In genomic region chr6:91111141-91111953, GRCm38 (mm10) we compare ENCODE assay signal across 10 mouse cellular contexts. TPM values are rescaled to one million over a fixed set of nuclear protein-coding genes. Genes with fewer than 3 reads are reported as not detected.
A peak's percentile ranks its signal among the peaks of the same experiment; 100 is the strongest.
DNase-seq lines count a peak whose midpoint lies in the region; ATAC-seq and TF ChIP-seq lines count a peak whose summit lies in the region.
"Had no signal": no experiment of that assay in that cellular context is flagged by ENCODE, and none has a peak within 500 bp of the region (broad histone marks: within the 10 kb centered on the region; RNA-seq: fewer than 3 reads in every experiment).

No protein-coding gene starts in this region.

- H3K9me3 ChIP-seq in liver, embryonic 14.5 days (ENCODE audit: control insufficient read depth, low read length) = no peaks in the 10 kb centered on the region
- no peaks in the 10 kb centered on the region for H3K9me3 ChIP-seq in hindbrain, embryonic 13.5 days
- H3K9me3 ChIP-seq: heart, embryonic 15.5 days had no signal

- peak overlapping the region; percentile 35 for H3K4me2 ChIP-seq in liver, embryonic 14.5 days (ENCODE audit: low read depth)
- H3K4me2 ChIP-seq in hindbrain, embryonic 13.5 days = no peak overlapping the region
- H3K4me2 ChIP-seq: heart, embryonic 15.5 days had no signal

- peaks cover 8% of the 10 kb centered on the region for H3K36me3 ChIP-seq in liver, embryonic 14.5 days (replicated peaks; ENCODE audit: control insufficient read depth, insufficient read depth, low read depth)
- no peaks in the 10 kb centered on the region for H3K36me3 ChIP-seq in splenic B cell, adult 2 months (ENCODE audit: control insufficient read depth, insufficient read depth, low read length, poor library complexity, severe bottlenecking)
- no peaks in the 10 kb centered on the region for H3K36me3 ChIP-seq in hindbrain, embryonic 13.5 days
- H3K36me3 ChIP-seq: heart, embryonic 15.5 days had no signal

- H3K9ac ChIP-seq in liver, embryonic 14.5 days (replicated peaks) = peak overlapping the region; percentile 37; the same call in 1 of the 2 replicates
- no peak overlapping the region for H3K9ac ChIP-seq in hindbrain, embryonic 13.5 days
- H3K9ac ChIP-seq: heart, embryonic 15.5 days had no signal

- intact Hi-C loops in left cerebral cortex, postnatal 10 days (cut with DNase I) = no loop called here

- peak overlapping the region; percentile 33 for H3K27ac ChIP-seq in liver, embryonic 14.5 days
- no peak overlapping the region for H3K27ac ChIP-seq in hindbrain, embryonic 13.5 days
- H3K27ac ChIP-seq: heart, embryonic 15.5 days had no signal

- no peak for TF ChIP-seq CTCF in liver, embryonic 14.5 days (IDR thresholded peaks at IDR 0.05; ENCODE audit: low read depth)

- no peaks in the 10 kb centered on the region for H3K27me3 ChIP-seq in liver, embryonic 14.5 days (ENCODE audit: control insufficient read depth, insufficient read depth, low read length)
- no peaks in the 10 kb centered on the region for H3K27me3 ChIP-seq in splenic B cell, adult 2 months (ENCODE audit: control insufficient read depth, insufficient read depth, low read length, poor library complexity, severe bottlenecking)
- no peaks in the 10 kb centered on the region for H3K27me3 ChIP-seq in hindbrain, embryonic 13.5 days
- H3K27me3 ChIP-seq: heart, embryonic 15.5 days had no signal

- no peak for ATAC-seq in liver, embryonic 14.5 days (ENCODE audit: insufficient read depth)
- no peak for ATAC-seq in hindbrain, embryonic 13.5 days (ENCODE audit: low FRiP score)
- ATAC-seq: intestine, embryonic 16.5 days had no signal

- no peak for TF ChIP-seq EP300 in liver, embryonic 14.5 days (IDR thresholded peaks at IDR 0.05; ENCODE audit: low read depth)

- 47% methylated on average over 10 of the region's 10 CpGs for WGBS in liver, embryonic 14.5 days (ENCODE audit: insufficient replicate concordance)
- 92% methylated on average over 10 of the region's 10 CpGs for WGBS in hindbrain, embryonic 13.5 days

- H3K4me3 ChIP-seq in liver, embryonic 14.5 days (ENCODE audit: insufficient read depth in 1 of 2, low read depth in 2 of 2, low read length in 2 of 2) = no peak overlapping the region
- no peak overlapping the region for H3K4me3 ChIP-seq in hindbrain, embryonic 13.5 days
- H3K4me3 ChIP-seq: heart, embryonic 15.5 days had no signal

- peak; percentile 33 for DNase-seq in lung, postnatal 36 days
- DNase-seq in lung, postnatal 10 days = no peak
- peak; percentile 40 for DNase-seq in R1 (ENCODE audit: low read depth, low spot score)
- no peak for DNase-seq in liver, embryonic 14.5 days (ENCODE audit: low read depth in 3 of 3, low spot score in 3 of 3)
- peak; percentile 71 for DNase-seq in splenic B cell, adult 2 months (ENCODE audit: low read depth, low spot score)
- DNase-seq in ovary, postnatal 14 days (ENCODE audit: low spot score) = no peak
- no peak for DNase-seq in left cerebral cortex, postnatal 10 days (ENCODE audit: extremely low spot score in 1 of 2, low spot score in 2 of 2)

- H3K4me1 ChIP-seq in liver, embryonic 14.5 days (replicated peaks; ENCODE audit: control insufficient read depth in 2 of 2, insufficient read depth in 2 of 2, low read length in 1 of 2) = peaks cover 37 to 51% of the 10 kb centered on the region in 2 experiments
- peaks cover 26% of the 10 kb centered on the region for H3K4me1 ChIP-seq in hindbrain, embryonic 13.5 days (replicated peaks)

RNA-seq across cellular contexts. Expression of gene Nup210, which starts 5.3 kb away (rescaled TPM):
- 24.4 and 32.4 TPM in 2 replicates for polyA plus RNA-seq in liver, embryonic 14.5 days (2012; rRNA removed)
- 35.1 and 38.5 TPM in 2 replicates for polyA plus RNA-seq in liver, embryonic 14.5 days (2014; fragmentation: Nextera tagmentation; extraction: Ambion mirVana)
- polyA plus RNA-seq in hindbrain, embryonic 13.5 days (2015; fragmentation: Nextera tagmentation; extraction: Ambion mirVana) = 17.0 and 17.4 TPM in 2 replicates
- total RNA-seq in left cerebral cortex, postnatal 10 days (2021) = 10 to 100 TPM; 35.6 to 36.7 TPM

RNA-seq across cellular contexts. Expression of gene Hdac11, which starts 45.1 kb away (rescaled TPM):
- 9.2 and 12.1 TPM in 2 replicates for polyA plus RNA-seq in liver, embryonic 14.5 days (2012; rRNA removed)
- 4.8 and 6.0 TPM in 2 replicates for polyA plus RNA-seq in liver, embryonic 14.5 days (2014; fragmentation: Nextera tagmentation; extraction: Ambion mirVana)
- 33.6 and 34.2 TPM in 2 replicates for polyA plus RNA-seq in hindbrain, embryonic 13.5 days (2015; fragmentation: Nextera tagmentation; extraction: Ambion mirVana)
- total RNA-seq in left cerebral cortex, postnatal 10 days (2021) = 100 to 1,000 TPM; 111 to 117 TPM

Comparison
In these comparisons a context has a peak if more than half of its experiments do, and no peak if none do; other contexts are left out.
1. DNase-seq: peak in lung, postnatal 36 days (single experiment), R1 (single experiment) and splenic B cell, adult 2 months (single experiment); none in lung, postnatal 10 days (single experiment), liver, embryonic 14.5 days (0 of 3), ovary, postnatal 14 days (single experiment) and left cerebral cortex, postnatal 10 days (0 of 2).